Mouse (Mus musculus) lung, embryonic 15.5 days (tissue): ENCODE data around the gene Lrch1. TPM values are rescaled to one million over a fixed set of nuclear protein-coding genes. Genes with fewer than 3 reads are reported as not detected.

Source experiments
- ATAC-seq: fragments of 200-750 bp; cut with Nextera tagmentation; 2 replicates; pipeline ENCODE4 v1.8.0; 2017; ENCODE audit warnings: moderate number of reproducible peaks, borderline replicate concordance; ENCODE audit not compliant: low FRiP score, low TSS enrichment; ENCODE audit errors: extremely low read depth
- H3K27ac ChIP-seq: fragments of 300-500 bp; sonication (generic); 2 replicates; pipeline ENCODE4 v1.5.1; 2015; ENCODE audit warnings: moderate library complexity, mild to moderate bottlenecking, inconsistent platforms
- H3K27me3 ChIP-seq: fragments of 300-500 bp; sonication (generic); 2 replicates; pipeline ENCODE4 v1.6.1; 2015; ENCODE audit warnings: inconsistent platforms
- H3K36me3 ChIP-seq: fragments of 300-500 bp; sonication (generic); 2 replicates; pipeline ENCODE4 v1.6.1; 2015; ENCODE audit warnings: inconsistent platforms
- H3K4me1 ChIP-seq: fragments of 300-500 bp; sonication (generic); 2 replicates; pipeline ENCODE4 v1.6.1; 2015; ENCODE audit warnings: inconsistent platforms
- H3K4me2 ChIP-seq: fragments of 300-500 bp; sonication (generic); 2 replicates; pipeline ENCODE4 v1.6.1; 2015; ENCODE audit warnings: inconsistent platforms, mild to moderate bottlenecking, moderate library complexity
- H3K4me3 ChIP-seq: fragments of 300-500 bp; sonication (generic); 2 replicates; pipeline ENCODE4 v1.5.1; 2015; ENCODE audit warnings: mild to moderate bottlenecking, inconsistent platforms
- H3K9ac ChIP-seq: fragments of 300-500 bp; sonication (generic); 2 replicates; pipeline ENCODE4 v1.6.1; 2015; ENCODE audit warnings: inconsistent platforms
- H3K9me3 ChIP-seq: fragments of 300-500 bp; sonication (generic); 2 replicates; pipeline ENCODE4 v1.6.1; 2016; ENCODE audit warnings: inconsistent platforms
- WGBS: fragments of 180-500 bp; shearing (Covaris S2); methylation state at CpG from one replicate; pipeline ENCODE4 v1.1.7; 2015; 5-methylcytosine and 5-hydroxymethylcytosine counted together
- polyA plus RNA-seq: library from polyadenylated mRNA; unstranded; fragments of >200 nt; fragmentation: Nextera tagmentation; extraction: Ambion mirVana; gene quantifications from 2 replicates; pipeline ENCODE4 v1.2.1, GENCODE M21; 2015

The Lrch1 gene
- polyA plus RNA-seq, 1 experiment from 2014 or later = 19.9 TPM

DNA sequence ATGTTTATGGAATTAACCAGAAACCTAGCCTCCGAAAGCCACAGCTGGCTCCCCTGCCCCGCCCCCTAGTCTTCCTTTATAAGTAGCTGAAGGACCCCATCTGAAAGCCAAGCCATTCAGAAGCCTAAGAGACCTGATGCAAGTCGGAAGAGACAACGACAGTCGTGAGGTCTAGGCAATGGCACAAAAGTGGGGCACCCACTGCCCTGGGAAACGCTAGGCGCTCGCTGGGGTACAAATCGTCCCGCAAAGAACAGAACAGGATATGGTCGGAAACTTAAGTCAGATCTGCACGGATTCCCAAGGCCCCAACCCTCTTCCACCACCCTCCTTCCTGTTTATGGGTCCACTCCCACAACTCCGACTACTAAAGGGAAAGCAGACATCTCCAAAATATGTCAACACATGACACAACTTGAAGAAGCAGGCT, 1.3 kb downstream of the Lrch1 start:
- peaks cover 29% of the 10 kb centered on the region for H3K4me1 ChIP-seq
- peak overlapping the region; percentile 95 for H3K27ac ChIP-seq
- no peaks in the 10 kb centered on the region for H3K9me3 ChIP-seq
- peak overlapping the region; percentile 93 for H3K9ac ChIP-seq
- WGBS = 3% methylated on average over 13 of the region's 13 CpGs
- H3K4me3 ChIP-seq = peak overlapping the region; percentile 92
- H3K4me2 ChIP-seq = peak overlapping the region; percentile 71
- H3K36me3 ChIP-seq = no peaks in the 10 kb centered on the region
- ATAC-seq = peak; percentile 49; the same call in 1 of the 2 replicates
- no peaks in the 10 kb centered on the region for H3K27me3 ChIP-seq

DNA sequence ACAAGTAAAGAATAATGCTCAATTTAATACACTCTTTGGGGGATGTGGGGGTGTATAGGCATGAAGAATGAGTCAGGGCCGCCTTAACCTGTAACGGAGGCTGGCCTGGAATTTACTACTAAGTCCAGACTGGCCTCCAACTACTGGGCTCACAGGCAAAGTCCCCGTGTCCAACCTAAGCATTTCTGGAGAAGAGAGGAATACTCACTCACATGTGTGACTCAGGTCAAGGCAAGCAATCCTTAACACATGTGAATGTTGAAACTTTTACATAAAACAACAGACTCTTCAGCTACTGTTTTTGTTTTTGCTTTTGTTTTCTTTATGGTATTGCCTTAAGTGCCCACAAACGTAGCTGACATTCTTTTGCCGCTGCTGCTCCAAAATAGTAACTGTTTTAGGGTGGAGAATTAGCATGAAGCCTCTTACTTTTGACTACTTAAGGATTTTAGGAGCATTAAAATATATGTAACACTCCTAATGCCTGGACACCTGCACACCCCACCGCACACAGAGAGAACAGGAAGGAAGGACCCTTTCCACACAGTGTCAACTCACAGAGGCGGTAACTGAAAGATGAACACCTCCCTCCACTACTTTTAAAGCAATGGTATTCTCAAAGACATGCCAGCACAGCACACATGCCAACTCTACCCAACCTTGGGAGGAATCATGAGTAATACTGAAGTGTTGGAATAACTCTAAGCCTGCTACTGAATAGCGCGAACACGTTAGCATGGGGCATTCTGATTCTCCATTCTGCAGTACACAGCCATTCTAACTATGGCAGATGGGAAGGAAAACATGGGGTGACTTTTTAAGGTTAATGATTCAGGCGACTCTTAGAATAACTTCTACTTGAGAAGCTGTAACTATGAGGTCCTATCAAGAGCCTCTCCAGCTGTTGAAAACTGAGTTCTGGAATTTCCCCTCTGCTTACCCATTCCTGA, 2.1 kb downstream of the Lrch1 start:
- no peaks in the 10 kb centered on the region for H3K9me3 ChIP-seq
- H3K4me1 ChIP-seq = peaks cover 34% of the 10 kb centered on the region
- peak overlapping the region; percentile 92 for H3K4me3 ChIP-seq
- WGBS = 70% methylated on average over 11 of the region's 11 CpGs
- peak overlapping the region; percentile 95 for H3K27ac ChIP-seq
- H3K4me2 ChIP-seq = peak overlapping the region; percentile 71
- 0 out of 2 replicates have a peak, but pooled peaks cover 6% of the 10 kb centered on the region for H3K36me3 ChIP-seq
- peak overlapping the region; percentile 93; the same call in 1 of the 2 replicates for H3K9ac ChIP-seq
- H3K27me3 ChIP-seq = no peaks in the 10 kb centered on the region
- no peak for ATAC-seq

DNA sequence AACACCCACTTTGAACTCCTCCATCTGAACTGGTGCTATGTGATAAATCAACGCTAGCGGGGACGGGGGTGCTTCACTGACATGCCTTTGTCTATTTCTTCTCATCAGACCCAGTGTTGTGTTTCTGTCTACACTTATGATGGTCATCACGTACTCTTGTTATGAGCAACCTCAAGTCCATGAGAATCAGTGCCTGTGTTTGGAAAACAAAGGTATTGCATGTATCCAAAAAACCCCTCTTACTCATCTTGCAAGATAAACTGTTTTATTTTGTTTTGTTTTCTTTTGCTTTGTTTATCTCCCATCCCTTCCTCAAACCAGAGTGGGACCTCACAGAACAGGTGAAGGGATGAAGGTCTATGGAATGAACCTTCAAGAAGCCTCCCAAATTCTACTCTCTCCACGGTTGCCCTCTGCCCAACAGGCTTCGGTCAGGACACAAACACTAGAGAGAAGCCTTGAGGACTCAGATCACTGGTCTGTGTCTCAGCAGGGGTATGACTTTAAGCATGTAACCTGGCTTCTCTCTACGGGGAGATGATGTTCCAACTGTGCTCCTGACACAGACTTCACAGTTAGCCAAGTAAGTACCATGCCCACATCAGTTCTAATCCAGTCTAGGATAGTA, 3.4 kb downstream of the Lrch1 start:
- 83% methylated on average over 7 of the region's 7 CpGs for WGBS
- Histone ChIP-seq H3K4me2 (no peak overlapping the region), H3K9me3 (no peaks in the 10 kb centered on the region), H3K36me3 (0 out of 2 replicates have a peak, but pooled peaks cover 6% of the 10 kb centered on the region), H3K9ac (no peak overlapping the region), H3K4me1 (peaks cover 35% of the 10 kb centered on the region), H3K27me3 (no peaks in the 10 kb centered on the region), H3K4me3 (no peak overlapping the region), H3K27ac (no peak overlapping the region)
- no peak for ATAC-seq

DNA sequence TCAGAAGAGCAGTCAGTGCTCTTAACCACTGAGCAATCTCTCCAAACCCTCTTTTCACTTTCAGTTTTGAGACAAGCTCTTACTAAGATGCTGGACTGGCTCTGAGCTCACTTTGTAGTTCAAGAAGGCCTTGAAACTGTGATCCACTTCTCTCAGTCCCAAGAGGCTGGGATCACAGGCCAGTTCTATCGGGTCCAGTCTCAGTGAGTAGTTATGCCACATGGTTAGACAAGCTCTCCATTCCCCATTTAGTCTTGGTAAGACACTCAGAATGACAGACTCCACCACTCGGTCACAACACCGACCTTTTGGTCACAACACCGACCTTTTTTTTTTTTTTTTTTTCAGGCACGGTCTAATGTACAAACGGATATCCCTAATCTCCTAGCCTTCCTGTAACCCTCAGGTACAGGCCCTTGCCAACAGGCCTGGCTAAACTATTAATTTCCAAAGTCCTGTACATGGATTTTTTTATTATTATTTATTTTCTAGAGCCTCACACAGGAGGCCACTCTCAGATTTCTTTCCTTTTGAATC, 4.0 kb downstream of the Lrch1 start:
- peaks cover 32% of the 10 kb centered on the region for H3K4me1 ChIP-seq
- H3K9me3 ChIP-seq = no peaks in the 10 kb centered on the region
- 0 out of 2 replicates have a peak, but pooled peaks cover 6% of the 10 kb centered on the region for H3K36me3 ChIP-seq
- H3K27ac ChIP-seq = no peak overlapping the region
- no peak overlapping the region for H3K9ac ChIP-seq
- ATAC-seq = no peak
- no peaks in the 10 kb centered on the region for H3K27me3 ChIP-seq
- WGBS = 80% methylated on average over 6 of the region's 6 CpGs
- H3K4me2 ChIP-seq = no peak overlapping the region
- no peak overlapping the region for H3K4me3 ChIP-seq

DNA sequence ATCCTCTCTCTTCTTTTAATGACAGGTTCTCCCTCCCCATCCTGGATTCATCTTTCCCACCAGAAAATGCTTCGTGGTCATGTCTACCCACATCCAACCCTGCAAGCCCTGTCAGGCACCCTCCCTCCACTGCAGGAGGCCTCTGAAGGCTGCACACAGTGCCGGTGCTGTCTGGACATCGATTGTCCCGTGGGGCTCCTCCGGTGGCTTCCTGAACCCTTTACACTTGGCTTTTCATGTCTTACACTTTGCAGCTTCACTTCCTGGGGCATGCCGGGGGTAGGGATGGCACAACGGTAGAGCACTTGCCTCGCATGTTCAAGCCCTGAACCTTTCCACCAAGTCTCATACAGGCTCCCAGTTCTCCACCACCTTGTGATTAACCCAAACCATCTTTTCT, 4.7 kb downstream of the Lrch1 start:
- ATAC-seq = no peak

DNA sequence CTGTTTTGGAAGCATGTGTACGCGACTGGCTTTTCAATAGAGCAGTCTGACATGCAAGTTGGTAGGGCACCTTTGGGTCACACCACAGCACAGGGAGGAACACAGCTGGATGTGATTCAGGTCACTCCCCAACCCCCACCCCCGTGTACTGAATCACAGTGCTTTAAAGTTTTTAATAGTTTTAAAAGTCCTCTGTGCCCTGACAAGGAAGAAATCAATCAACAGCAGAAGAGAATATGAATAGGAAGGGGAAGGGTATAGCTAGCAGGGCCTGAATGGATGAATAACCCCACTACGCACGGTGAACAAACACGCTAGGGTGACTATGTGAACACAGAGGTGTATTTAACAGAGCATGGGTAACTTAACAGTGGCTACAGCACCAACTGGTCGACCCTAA, 6.1 kb downstream of the Lrch1 start:
- 75% methylated on average over 7 of the region's 7 CpGs for WGBS
- ATAC-seq = no peak
- H3K27ac ChIP-seq = no peak overlapping the region

More for the DNA sequence above, 4.7 kb downstream of the Lrch1 start:
- WGBS = 64% methylated on average over 8 of the region's 8 CpGs
- H3K4me1 ChIP-seq = peaks cover 26% of the 10 kb centered on the region
- 0 out of 2 replicates have a peak, but pooled peaks cover 6% of the 10 kb centered on the region for H3K36me3 ChIP-seq
- H3K27ac ChIP-seq = no peak overlapping the region
- H3K27me3 ChIP-seq = no peaks in the 10 kb centered on the region
- H3K4me3 ChIP-seq = no peak overlapping the region
- H3K9me3 ChIP-seq = no peaks in the 10 kb centered on the region
- H3K9ac ChIP-seq = no peak overlapping the region
- no peak overlapping the region for H3K4me2 ChIP-seq

DNA sequence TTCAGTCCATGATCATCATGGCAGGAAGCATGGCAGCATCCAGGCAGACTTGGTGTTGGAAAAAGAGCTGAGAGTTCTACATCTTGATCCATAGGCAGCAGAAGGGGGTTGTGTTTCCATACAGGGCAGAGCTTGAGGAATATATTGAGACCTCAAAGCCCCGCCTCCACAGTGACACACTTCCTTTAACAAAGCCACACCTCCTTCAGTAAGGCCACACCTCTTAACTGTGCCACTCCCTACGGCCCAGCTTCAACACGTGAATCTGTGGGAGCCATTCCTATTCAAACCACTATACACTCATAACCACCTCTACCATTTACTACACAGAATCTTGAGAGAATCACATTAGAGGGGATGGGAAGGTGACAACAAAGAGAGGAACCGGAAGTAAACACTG, 6.9 kb downstream of the Lrch1 start:
- ATAC-seq = no peak
- H3K4me2 ChIP-seq = no peak overlapping the region
- peaks cover 19% of the 10 kb centered on the region for H3K4me1 ChIP-seq

More for the DNA sequence above, 6.1 kb downstream of the Lrch1 start:
- peaks cover 25% of the 10 kb centered on the region for H3K4me1 ChIP-seq
- 0 out of 2 replicates have a peak, but pooled peaks cover 6% of the 10 kb centered on the region for H3K36me3 ChIP-seq
- no peak overlapping the region for H3K9ac ChIP-seq
- no peaks in the 10 kb centered on the region for H3K9me3 ChIP-seq
- H3K4me2 ChIP-seq = no peak overlapping the region
- H3K27me3 ChIP-seq = no peaks in the 10 kb centered on the region
- H3K4me3 ChIP-seq = no peak overlapping the region

DNA sequence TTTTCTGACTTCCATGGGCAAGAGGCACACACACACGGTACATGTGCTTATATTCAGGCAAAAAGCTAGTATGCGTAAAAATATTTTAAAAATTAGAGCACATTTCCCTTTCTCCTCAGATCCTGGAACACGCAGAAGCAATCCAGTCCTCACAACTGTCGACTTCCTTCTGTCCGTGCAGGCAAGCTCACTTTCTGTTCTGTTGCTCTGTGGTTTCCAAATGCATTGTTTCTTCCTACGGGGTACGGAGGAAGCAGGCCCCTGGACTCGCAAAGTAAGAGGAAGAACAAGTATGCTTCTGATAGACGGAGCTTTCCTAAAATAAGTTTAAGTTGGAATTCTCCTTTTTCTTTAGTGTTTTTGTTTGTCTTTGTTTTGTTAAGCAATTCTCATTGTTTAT, 8.3 kb downstream of the Lrch1 start:
- WGBS = 61% methylated on average over 9 of the region's 9 CpGs
- peak overlapping the region; percentile 53; the same call in 1 of the 2 replicates for H3K27ac ChIP-seq

More for the DNA sequence above, 6.9 kb downstream of the Lrch1 start:
- H3K27ac ChIP-seq = no peak overlapping the region
- no peaks in the 10 kb centered on the region for H3K9me3 ChIP-seq
- no peak overlapping the region for H3K4me3 ChIP-seq
- H3K9ac ChIP-seq = no peak overlapping the region
- WGBS = 87% methylated on average over 4 of the region's 4 CpGs
- no peaks in the 10 kb centered on the region for H3K27me3 ChIP-seq
- H3K36me3 ChIP-seq = 0 out of 2 replicates have a peak, but pooled peaks cover 6% of the 10 kb centered on the region

DNA sequence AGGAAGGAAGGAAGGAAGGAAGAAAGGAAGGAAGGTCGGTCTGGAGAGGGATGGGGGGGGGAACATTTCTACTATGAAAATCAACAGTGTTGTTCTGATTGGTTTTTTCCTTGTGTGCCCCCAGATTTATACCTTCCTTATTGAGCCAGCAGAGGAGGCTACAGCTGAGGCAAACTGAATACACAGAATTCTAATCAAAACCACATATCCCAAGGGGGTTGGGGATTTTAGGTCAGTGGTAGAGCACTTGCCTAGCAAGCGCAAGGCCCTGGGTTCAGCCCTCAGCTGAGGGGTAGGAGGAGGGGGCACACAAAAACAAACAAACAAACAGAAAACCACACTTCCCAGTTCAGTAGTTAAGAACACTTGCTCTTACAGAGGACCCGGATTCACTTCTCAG, 8.8 kb downstream of the Lrch1 start:
- WGBS = 86% methylated on average over 3 of the region's 3 CpGs
- Histone ChIP-seq H3K9me3 (no peaks in the 10 kb centered on the region), H3K4me3 (no peak overlapping the region), H3K4me2 (no peak overlapping the region), H3K4me1 (peaks cover 6% of the 10 kb centered on the region; the same call in 1 of the 2 replicates), H3K36me3 (0 out of 2 replicates have a peak, but pooled peaks cover 6% of the 10 kb centered on the region), H3K27me3 (no peaks in the 10 kb centered on the region), H3K9ac (no peak overlapping the region), H3K27ac (peak overlapping the region; percentile 53; the same call in 1 of the 2 replicates)
- ATAC-seq = no peak

More for the DNA sequence above, 8.3 kb downstream of the Lrch1 start:
- Histone ChIP-seq H3K9me3 (no peaks in the 10 kb centered on the region), H3K27me3 (no peaks in the 10 kb centered on the region), H3K9ac (no peak overlapping the region), H3K4me2 (no peak overlapping the region), H3K4me1 (peaks cover 8% of the 10 kb centered on the region; the same call in 1 of the 2 replicates), H3K4me3 (no peak overlapping the region), H3K36me3 (0 out of 2 replicates have a peak, but pooled peaks cover 6% of the 10 kb centered on the region)
- ATAC-seq = no peak

DNA sequence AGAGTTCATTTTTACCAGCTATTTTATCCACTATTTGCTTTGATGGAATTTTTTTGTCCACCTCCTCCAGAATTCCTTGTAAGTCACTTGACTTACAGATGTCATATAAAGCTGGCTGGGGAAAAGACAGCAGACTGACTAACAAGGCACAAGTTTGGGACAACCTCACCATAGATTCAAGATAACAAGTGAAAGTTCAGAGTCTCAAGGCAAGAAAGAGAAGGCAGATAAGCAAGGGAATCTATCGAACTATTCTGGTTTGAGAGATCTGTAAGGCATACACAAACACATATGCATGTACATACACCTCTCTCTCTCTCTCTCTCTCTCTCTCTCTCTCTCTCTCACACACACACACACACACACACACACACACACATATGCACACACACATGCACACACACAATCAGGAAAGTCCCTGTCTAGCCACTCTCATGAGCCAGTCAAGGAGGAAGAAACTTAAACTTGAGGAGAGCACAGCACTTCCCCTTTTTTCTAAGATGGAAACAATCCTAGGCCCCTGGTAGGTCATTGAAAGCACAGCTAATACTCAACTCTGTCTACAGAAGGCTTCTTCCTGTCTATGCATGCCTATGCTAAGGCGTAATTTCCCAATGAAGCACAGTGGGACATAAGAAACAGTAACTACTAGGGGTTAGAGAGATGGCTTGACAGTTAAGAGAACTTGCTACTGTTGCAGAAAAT, 11.0 kb downstream of the Lrch1 start:
- 0 out of 2 replicates have a peak, but pooled peaks cover 6% of the 10 kb centered on the region for H3K36me3 ChIP-seq
- no peaks in the 10 kb centered on the region for H3K9me3 ChIP-seq
- H3K4me3 ChIP-seq = no peak overlapping the region
- ATAC-seq = no peak
- H3K27ac ChIP-seq = no peak overlapping the region
- H3K27me3 ChIP-seq = no peaks in the 10 kb centered on the region
- H3K4me2 ChIP-seq = no peak overlapping the region
- 86% methylated on average over 2 of the region's 2 CpGs for WGBS
- H3K9ac ChIP-seq = no peak overlapping the region
- peaks cover 6% of the 10 kb centered on the region; the same call in 1 of the 2 replicates for H3K4me1 ChIP-seq

DNA sequence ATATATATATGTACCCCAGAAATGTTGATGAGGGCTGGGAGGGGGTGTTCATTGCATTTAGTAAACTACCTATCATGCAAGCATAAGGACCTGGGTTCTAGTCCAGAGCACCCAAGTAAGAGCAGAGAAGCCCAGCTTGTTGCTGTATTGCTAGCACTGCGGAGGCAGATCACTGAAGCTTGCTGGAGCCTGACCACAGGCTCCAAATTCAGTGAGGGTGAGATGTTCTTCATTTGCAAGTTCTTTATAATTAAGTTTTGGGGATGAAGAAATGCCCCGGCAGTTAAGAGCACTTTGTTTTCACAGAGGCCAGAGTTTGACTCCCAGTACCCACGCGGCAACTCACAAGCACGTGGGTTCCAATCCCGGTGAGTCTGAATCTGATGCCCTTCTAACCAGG, 12.6 kb downstream of the Lrch1 start:
- Histone ChIP-seq H3K4me3 (no peak overlapping the region), H3K36me3 (no peaks in the 10 kb centered on the region), H3K9ac (no peak overlapping the region), H3K4me2 (no peak overlapping the region), H3K9me3 (no peaks in the 10 kb centered on the region), H3K27ac (no peak overlapping the region), H3K27me3 (no peaks in the 10 kb centered on the region), H3K4me1 (no peaks in the 10 kb centered on the region; the same call in 1 of the 2 replicates)
- no peak for ATAC-seq
- WGBS = 92% methylated on average over 6 of the region's 6 CpGs
